Mouse (Mus musculus) limb, embryonic 11.5 days (tissue): ENCODE results near the gene Zfp384. TPM values are rescaled to one million over a fixed set of nuclear protein-coding genes. Genes with fewer than 3 reads are reported as not detected.

ENCODE experiments used
- ATAC-seq: fragments of 200-750 bp; cut with Nextera tagmentation; 2 replicates; pipeline ENCODE4 v1.8.0; 2017; ENCODE audit warnings: low read depth; ENCODE audit not compliant: insufficient number of reproducible peaks, low FRiP score, low TSS enrichment
- DNase-seq: peaks from one replicate; pipeline ENCODE4 v3.0.0-alpha.2; 2015; ENCODE audit warnings: low spot score
- H3K27ac ChIP-seq: fragments of 300-500 bp; sonication (generic); replicated peaks from 2 replicates; pipeline ENCODE4 v1.5.1; 2014; ENCODE audit warnings: low read depth, mild to moderate bottlenecking, low read length
- H3K27me3 ChIP-seq: fragments of 300-500 bp; sonication (generic); 2 replicates; pipeline ENCODE4 v1.6.1; 2014; ENCODE audit warnings: mild to moderate bottlenecking, low read length, mixed read lengths; ENCODE audit not compliant: control insufficient read depth, insufficient read depth
- H3K36me3 ChIP-seq: fragments of 300-500 bp; sonication (generic); 2 replicates; pipeline ENCODE4 v1.6.1; 2014; ENCODE audit warnings: mild to moderate bottlenecking, low read length, moderate library complexity, mixed read lengths; ENCODE audit not compliant: control insufficient read depth, insufficient read depth
- H3K4me1 ChIP-seq: fragments of 300-500 bp; sonication (generic); 2 replicates; pipeline ENCODE4 v1.6.1; 2014; ENCODE audit warnings: low read length, mixed read lengths; ENCODE audit not compliant: control insufficient read depth, insufficient read depth
- H3K4me2 ChIP-seq: fragments of 300-500 bp; sonication (generic); 2 replicates; pipeline ENCODE4 v1.6.1; 2014; ENCODE audit warnings: low read depth, mild to moderate bottlenecking, moderate library complexity; ENCODE audit not compliant: severe bottlenecking
- H3K4me3 ChIP-seq: fragments of 300-500 bp; sonication (generic); 2 replicates; pipeline ENCODE4 v1.5.1; 2014; ENCODE audit warnings: low read depth, low read length
- H3K9ac ChIP-seq: fragments of 300-500 bp; sonication (generic); 2 replicates; pipeline ENCODE4 v1.6.1; 2014; ENCODE audit warnings: mild to moderate bottlenecking, low read length
- H3K9me3 ChIP-seq: fragments of 300-500 bp; sonication (generic); 2 replicates; pipeline ENCODE4 v1.6.1; 2016; ENCODE audit warnings: low read length; ENCODE audit not compliant: control insufficient read depth
- WGBS: fragments of 180-500 bp; shearing (Covaris S2); extraction: QIAGEN DNeasy Blood & Tissue Kit; methylation state at CpG from one replicate; pipeline ENCODE4 v1.1.7; 2014; 5-methylcytosine and 5-hydroxymethylcytosine counted together
- polyA plus RNA-seq: library from polyadenylated mRNA; unstranded; fragments of >200 nt; fragmentation: Nextera tagmentation; extraction: Ambion mirVana; gene quantifications from 2 replicates; pipeline ENCODE4 v1.2.1, GENCODE M21; 2014

Gene Zfp384
- polyA plus RNA-seq: 11.0 and 12.9 TPM in 2 replicates

DNA sequence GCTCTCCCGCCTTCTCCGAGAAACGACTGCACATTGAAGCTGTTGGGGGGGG is at the start of gene Zfp384:
Gene Zfp384 (plus strand): TSS at position 17 of the 52 bp plus-strand sequence.
- Histone ChIP-seq H3K9ac (peak within 1 kb of the TSS; percentile 88), H3K4me1 (peaks cover 4% of the 10 kb centered on the region; the same call in 1 of the 2 replicates), H3K9me3 (no peaks in the 10 kb centered on the region), H3K27ac (peak within 1 kb of the TSS; percentile 98), H3K4me2 (peak within 1 kb of the TSS; percentile 85), H3K36me3 (peaks cover 6% of the 10 kb centered on the region; the same call in 1 of the 2 replicates), H3K4me3 (peak within 1 kb of the TSS; percentile 62), H3K27me3 (no peaks in the 10 kb centered on the region)
- DNase-seq: no peak
- WGBS: no CpG with 5 or more reads among the region's 3 CpGs
- no peak for ATAC-seq

DNA sequence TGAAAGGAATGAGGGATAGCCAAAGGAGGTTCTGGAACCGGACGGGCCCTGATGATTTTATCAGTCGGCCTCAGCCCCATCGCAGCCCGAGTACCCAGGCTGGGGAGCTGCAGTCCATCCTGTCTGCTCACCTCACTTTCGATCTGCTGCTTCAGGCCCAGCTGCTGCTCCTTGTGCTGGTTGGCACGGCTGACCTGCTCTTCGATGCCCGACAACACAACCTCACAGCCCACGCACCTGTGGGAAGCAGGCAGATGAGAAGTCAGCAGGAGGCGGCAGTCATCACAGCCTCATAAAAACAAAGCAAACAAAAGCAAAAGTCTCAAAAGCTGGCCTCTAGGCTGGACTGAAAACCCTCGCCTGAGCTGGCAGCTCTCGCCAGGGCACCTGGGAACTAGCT is 49.0 kb upstream of the Zfp384 start:
- WGBS: 91% methylated on average over 13 of the region's 13 CpGs
- peaks cover 5% of the 10 kb centered on the region for H3K4me1 ChIP-seq
- no peaks in the 10 kb centered on the region for H3K27me3 ChIP-seq
- no peak overlapping the region for H3K27ac ChIP-seq
- no peak for DNase-seq
- H3K4me2 ChIP-seq: no peak overlapping the region
- peaks cover 10% of the 10 kb centered on the region for H3K36me3 ChIP-seq
- no peak overlapping the region for H3K4me3 ChIP-seq
- no peaks in the 10 kb centered on the region for H3K9me3 ChIP-seq
- H3K9ac ChIP-seq: no peak overlapping the region
- ATAC-seq: no peak

DNA sequence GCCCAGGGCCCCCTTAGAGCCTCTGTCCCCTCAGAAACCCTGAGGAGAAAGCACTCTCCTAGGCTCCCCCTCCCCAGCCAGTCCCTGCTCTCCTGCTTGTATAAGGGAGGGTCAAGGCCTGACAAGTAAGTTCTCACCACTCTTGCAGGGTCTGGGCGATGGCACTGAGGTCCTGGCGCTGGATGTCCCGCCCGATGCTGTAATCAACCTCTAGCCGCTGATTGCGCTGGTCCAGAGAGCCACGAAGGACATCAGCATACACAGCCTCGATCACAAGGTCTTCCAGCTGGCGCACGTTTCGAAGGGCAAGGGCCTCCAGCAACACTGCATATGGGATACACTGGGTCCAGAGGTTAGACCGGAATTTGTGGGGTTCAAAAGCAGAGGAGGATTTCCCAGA is 47.9 kb upstream of the Zfp384 start:
- H3K4me2 ChIP-seq: no peak overlapping the region
- no peaks in the 10 kb centered on the region for H3K9me3 ChIP-seq
- H3K36me3 ChIP-seq: peaks cover 10% of the 10 kb centered on the region
- no peak overlapping the region for H3K27ac ChIP-seq
- H3K4me3 ChIP-seq: no peak overlapping the region
- no peak for DNase-seq
- ATAC-seq: no peak
- no peak overlapping the region for H3K9ac ChIP-seq
- H3K4me1 ChIP-seq: peaks cover 5% of the 10 kb centered on the region
- no peaks in the 10 kb centered on the region for H3K27me3 ChIP-seq
- WGBS: 92% methylated on average over 12 of the region's 12 CpGs

DNA sequence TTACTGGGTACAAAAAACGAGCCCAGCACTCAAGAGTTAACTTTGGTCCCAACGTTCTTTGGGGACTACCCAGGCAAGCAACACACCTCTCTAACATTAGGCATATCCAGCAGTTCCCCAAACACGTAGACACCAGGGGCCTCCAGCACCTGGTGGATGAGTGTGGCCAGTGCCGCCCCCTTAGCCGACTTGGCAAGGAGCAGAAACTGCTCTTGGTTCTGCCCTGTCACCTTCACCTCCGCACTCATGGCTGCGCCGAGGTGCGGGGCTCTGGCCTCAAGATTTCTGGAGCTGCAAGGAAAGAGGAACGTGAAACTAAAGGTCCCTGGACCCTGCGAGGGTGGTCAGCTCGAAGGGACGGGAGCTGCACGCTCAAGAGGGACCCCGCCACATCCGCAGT is 44.3 kb upstream of the Zfp384 start:
- ATAC-seq (peak; percentile 1; the same call in 1 of the 2 replicates), DNase-seq (no peak)
- Histone ChIP-seq H3K27me3 (no peaks in the 10 kb centered on the region), H3K9me3 (0 out of 2 replicates have a peak, but pooled peaks cover 7% of the 10 kb centered on the region), H3K4me1 (peaks cover 5% of the 10 kb centered on the region), H3K4me3 (peak overlapping the region; percentile 74), H3K4me2 (peak overlapping the region; percentile 86), H3K9ac (peak overlapping the region; percentile 95), H3K36me3 (peaks cover 5% of the 10 kb centered on the region), H3K27ac (peak overlapping the region; percentile 70; the same call in 1 of the 2 replicates)
- WGBS: 47% methylated on average over 16 of the region's 16 CpGs

DNA sequence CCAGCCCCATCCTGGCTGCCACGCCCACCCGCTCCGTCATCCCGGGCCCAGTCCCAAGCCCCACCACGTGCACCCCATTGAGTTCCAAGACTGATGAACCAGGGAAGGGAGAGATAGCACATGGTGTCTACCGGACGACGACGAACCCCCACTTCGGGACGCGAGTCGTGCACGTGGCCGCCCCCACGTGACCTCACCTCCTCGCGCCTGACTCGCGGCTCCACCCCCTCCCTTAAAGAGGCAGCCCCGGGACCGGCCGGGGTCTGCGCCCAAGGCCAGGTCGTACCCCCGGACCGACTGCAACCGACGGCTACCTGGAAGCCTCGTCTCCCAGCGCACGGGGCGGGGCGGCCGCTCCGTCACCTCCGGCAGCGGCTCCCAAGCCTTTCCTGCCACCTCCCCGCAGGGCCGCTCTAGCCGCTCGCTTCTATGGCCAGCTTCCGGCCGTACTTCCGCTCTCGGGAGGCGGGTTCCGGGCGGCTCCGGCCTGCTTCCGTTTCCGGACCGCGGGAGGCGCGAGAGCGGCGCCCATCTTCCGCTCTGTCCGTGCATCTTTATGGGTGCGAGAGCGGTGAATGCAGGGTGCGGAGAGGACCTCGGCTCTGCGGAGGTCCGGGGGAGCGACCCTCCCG is 43.7 kb upstream of the Zfp384 start, which contains the start of gene Cops7a:
Gene Cops7a (minus strand): TSS at position 451 of the 632 bp plus-strand sequence.
- Histone ChIP-seq H3K4me1 (peaks cover 5% of the 10 kb centered on the region), H3K27ac (peak within 1 kb of the TSS; percentile 70; the same call in 1 of the 2 replicates), H3K4me3 (peak within 1 kb of the TSS; percentile 74), H3K9me3 (0 out of 2 replicates have a peak, but pooled peaks cover 7% of the 10 kb centered on the region), H3K36me3 (peaks cover 2% of the 10 kb centered on the region; the same call in 1 of the 2 replicates), H3K27me3 (no peaks in the 10 kb centered on the region), H3K9ac (peak within 1 kb of the TSS; percentile 95), H3K4me2 (peak within 1 kb of the TSS; percentile 86)
- DNase-seq (peak; percentile 97), ATAC-seq (peak; percentile 89)
- under 1% methylated on average over 68 of the region's 68 CpGs for WGBS

DNA sequence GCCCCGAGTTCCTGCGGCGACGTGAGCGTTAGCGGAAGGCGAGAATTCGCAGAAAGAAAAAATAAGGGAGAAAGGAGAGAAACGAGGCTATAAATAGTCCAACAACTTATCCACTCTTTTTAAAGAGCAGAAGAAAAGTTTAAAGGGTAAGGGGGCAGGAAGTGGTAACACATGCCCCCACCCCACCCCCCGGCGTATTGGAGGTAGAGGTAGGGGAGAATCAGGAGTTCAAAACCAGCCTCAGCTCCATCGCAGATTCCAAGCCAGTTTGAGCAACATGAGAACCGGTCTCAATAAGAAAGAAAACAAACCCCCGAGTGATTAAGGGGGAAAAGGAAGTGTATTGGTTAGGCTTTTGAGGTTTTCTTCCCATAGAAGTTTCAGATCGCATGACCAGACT is 43.2 kb upstream of the Zfp384 start:
- WGBS: 16% methylated on average over 15 of the region's 15 CpGs

DNA sequence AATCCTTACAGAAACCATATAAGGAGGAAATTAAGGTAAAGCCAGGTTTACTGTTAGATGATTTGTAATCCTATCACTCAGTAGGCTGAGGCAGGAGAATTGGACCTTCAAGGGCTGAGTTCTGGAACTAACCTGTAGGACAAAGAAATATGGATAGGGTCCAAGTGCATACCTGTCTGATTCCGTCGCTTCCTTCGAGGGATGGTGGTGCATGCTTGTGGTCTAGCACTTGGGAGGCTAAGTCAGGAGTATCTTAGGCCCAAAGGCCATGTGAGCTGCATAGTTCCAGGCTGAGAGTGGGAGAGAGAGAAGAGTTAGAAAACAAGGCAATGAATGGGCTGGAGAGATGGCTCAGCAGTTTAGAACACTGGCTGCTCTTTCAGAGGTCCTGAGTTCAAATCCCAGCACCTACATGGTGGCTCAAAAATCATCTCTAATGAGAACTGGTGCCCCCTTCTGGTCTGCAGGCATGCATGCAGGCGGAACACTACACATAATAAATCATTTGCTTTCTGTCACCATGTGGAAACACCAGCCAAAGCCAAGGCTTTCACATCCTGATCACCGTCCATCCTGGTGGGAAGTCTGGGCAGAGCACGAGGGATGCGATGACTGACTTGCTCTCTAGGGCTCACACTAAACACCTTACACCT is 42.4 kb upstream of the Zfp384 start:
- WGBS: 96% methylated on average over 7 of the region's 7 CpGs
- 0 out of 2 replicates have a peak overlapping the region, but pooled peaks have one; percentile 74 for H3K4me3 ChIP-seq
- H3K4me2 ChIP-seq: peak overlapping the region; percentile 86
- H3K4me1 ChIP-seq: peaks cover 5% of the 10 kb centered on the region
- ATAC-seq: no peak
- DNase-seq: peak; percentile 27
- H3K9ac ChIP-seq: no peak overlapping the region
- H3K9me3 ChIP-seq: 0 out of 2 replicates have a peak, but pooled peaks cover 7% of the 10 kb centered on the region
- H3K27me3 ChIP-seq: no peaks in the 10 kb centered on the region
- no peak overlapping the region for H3K27ac ChIP-seq
- no peaks in the 10 kb centered on the region; the same call in 1 of the 2 replicates for H3K36me3 ChIP-seq

More for the DNA sequence above, 43.2 kb upstream of the Zfp384 start:
- peak overlapping the region; percentile 70; the same call in 1 of the 2 replicates for H3K27ac ChIP-seq
- 0 out of 2 replicates have a peak, but pooled peaks cover 7% of the 10 kb centered on the region for H3K9me3 ChIP-seq
- no peaks in the 10 kb centered on the region; the same call in 1 of the 2 replicates for H3K36me3 ChIP-seq
- no peak for ATAC-seq
- peak overlapping the region; percentile 95 for H3K9ac ChIP-seq
- peak overlapping the region; percentile 74 for H3K4me3 ChIP-seq
- DNase-seq: no peak
- H3K4me1 ChIP-seq: peaks cover 5% of the 10 kb centered on the region
- H3K4me2 ChIP-seq: peak overlapping the region; percentile 86
- no peaks in the 10 kb centered on the region for H3K27me3 ChIP-seq

DNA sequence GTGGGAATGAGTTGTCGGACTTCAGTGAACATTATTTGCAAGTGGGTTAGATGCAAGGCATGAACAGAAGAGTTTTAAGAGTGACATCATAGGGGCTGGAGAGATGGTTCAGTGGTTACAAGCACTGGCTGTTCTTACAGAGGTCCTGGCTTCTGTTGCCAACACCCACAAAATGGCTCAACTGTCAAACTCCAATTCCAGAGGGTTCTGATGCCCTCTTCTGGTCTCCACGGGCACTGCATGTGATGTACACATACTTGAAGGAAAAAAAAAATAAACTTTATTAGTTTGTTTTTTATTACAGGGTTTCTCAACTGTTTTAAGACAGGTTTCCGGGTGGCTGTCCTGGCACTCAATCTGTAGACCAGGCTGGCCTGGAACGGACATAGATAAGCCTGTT is 41.2 kb upstream of the Zfp384 start:
- Histone ChIP-seq H3K27me3 (no peaks in the 10 kb centered on the region), H3K36me3 (no peaks in the 10 kb centered on the region), H3K4me3 (no peak overlapping the region), H3K4me1 (peaks cover 5% of the 10 kb centered on the region), H3K9ac (no peak overlapping the region), H3K27ac (no peak overlapping the region), H3K4me2 (no peak overlapping the region), H3K9me3 (0 out of 2 replicates have a peak, but pooled peaks cover 7% of the 10 kb centered on the region)
- ATAC-seq (no peak), DNase-seq (peak; percentile 72)
- WGBS: 73% methylated on average over 4 of the region's 4 CpGs
